Mouse (Mus musculus): ENCODE measurements around the gene Svs4. TPM values are rescaled to one million over a fixed set of nuclear protein-coding genes. Genes with fewer than 3 reads are reported as not detected.
"Not testable (repeated sequence)": the region's sequence is repeated elsewhere in the genome, so short reads cannot be mapped to it uniquely, and the experiment has no call there.

The Svs4 gene
- polyA plus RNA-seq (2015; fragmentation: Nextera tagmentation; extraction: Ambion mirVana): not detected in 2 replicates

- Histone ChIP-seq H3K4me3 (no peak within 1 kb of the TSS), H3K9me3 (no peaks in the 10 kb centered on the region), H3K36me3 (replicated peaks) (no peaks in the 10 kb centered on the region), H3K4me2 (no peak within 1 kb of the TSS), H3K27ac (no peak within 1 kb of the TSS), H3K27me3 (replicated peaks) (no peaks in the 10 kb centered on the region), H3K9ac (no peak within 1 kb of the TSS), H3K4me1 (no peaks in the 10 kb centered on the region)
- WGBS: 92% methylated on average over 4 of the region's 4 CpGs
- no peak for ATAC-seq (replicated peaks)
Measured at GRCm38 (mm10) chr2:164278359-164278758, at the start of gene Svs4. Gene Svs4, minus strand, starts transcription at chr2:164278459.

DNA sequence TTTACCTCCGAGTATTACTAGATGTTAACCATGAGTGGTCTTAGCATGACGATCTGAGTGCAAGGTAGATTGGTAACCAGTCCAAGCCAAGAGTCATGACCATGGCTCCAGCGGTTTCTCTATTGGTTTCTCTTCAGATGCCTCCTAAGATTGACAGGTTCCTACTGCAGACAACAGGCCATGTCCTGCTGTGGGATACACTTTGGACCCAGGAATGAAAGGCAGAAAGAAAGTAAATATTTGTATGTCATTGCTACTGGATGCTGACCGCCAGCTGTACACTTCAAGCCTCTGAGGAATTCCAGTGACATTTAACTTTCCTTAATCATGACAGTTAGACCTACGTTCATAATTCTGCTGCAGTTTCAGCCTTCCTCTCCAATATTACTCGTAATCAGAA is 42.7 kb upstream of the Svs4 start:
- H3K36me3 ChIP-seq (replicated peaks): no peaks in the 10 kb centered on the region
- H3K4me3 ChIP-seq: no peak overlapping the region
- no peak overlapping the region for H3K27ac ChIP-seq
- no peaks in the 10 kb centered on the region for H3K4me1 ChIP-seq
- H3K9me3 ChIP-seq: no peaks in the 10 kb centered on the region
- H3K27me3 ChIP-seq (replicated peaks): no peaks in the 10 kb centered on the region
- WGBS: 87% methylated on average over 6 of the region's 6 CpGs
- no peak overlapping the region for H3K4me2 ChIP-seq
- no peak for ATAC-seq (replicated peaks)
- no peak overlapping the region for H3K9ac ChIP-seq

GRCm38 (mm10) chr2:164316451-164316850 is 38.2 kb upstream of the Svs4 start, which contains the start of gene Svs6:
Gene Svs6, plus strand, starts transcription at chr2:164316751.
- WGBS: 72% methylated on average over 1 of the region's 1 CpGs
- not testable (repeated sequence) for H3K4me2 ChIP-seq; H3K9ac ChIP-seq; ATAC-seq (replicated peaks); H3K27me3 ChIP-seq (replicated peaks); H3K36me3 ChIP-seq (replicated peaks); H3K27ac ChIP-seq; H3K4me1 ChIP-seq; H3K9me3 ChIP-seq; H3K4me3 ChIP-seq

- ATAC-seq (replicated peaks); H3K36me3 ChIP-seq (replicated peaks); H3K27me3 ChIP-seq (replicated peaks): not testable (repeated sequence)
Measured at GRCm38 (mm10) chr2:164315460-164315859, 37.2 kb upstream of the Svs4 start.

GRCm38 (mm10) chr2:164312599-164312998 is 34.3 kb upstream of the Svs4 start:
- ATAC-seq (replicated peaks): no peak
- no peak overlapping the region for H3K9ac ChIP-seq
- no peak overlapping the region for H3K4me2 ChIP-seq
- H3K27ac ChIP-seq: no peak overlapping the region
- H3K36me3 ChIP-seq (replicated peaks): no peaks in the 10 kb centered on the region
- H3K27me3 ChIP-seq (replicated peaks): no peaks in the 10 kb centered on the region
- H3K4me1 ChIP-seq: no peaks in the 10 kb centered on the region
- H3K4me3 ChIP-seq: no peak overlapping the region
- no peaks in the 10 kb centered on the region for H3K9me3 ChIP-seq
- WGBS: 87% methylated on average over 5 of the region's 5 CpGs

More at GRCm38 (mm10) chr2:164315460-164315859, 37.2 kb upstream of the Svs4 start:
- H3K9ac ChIP-seq, H3K4me2 ChIP-seq, H3K4me1 ChIP-seq, H3K4me3 ChIP-seq, H3K27ac ChIP-seq, H3K9me3 ChIP-seq: not testable (repeated sequence)

GRCm38 (mm10) chr2:164288968-164289367 is 10.7 kb upstream of the Svs4 start, which contains the start of gene Svs3a:
Gene Svs3a, plus strand, starts transcription at chr2:164289268.
- WGBS: 81% methylated on average over 1 of the region's 1 CpGs
- H3K4me2 ChIP-seq; H3K27me3 ChIP-seq (replicated peaks); H3K9me3 ChIP-seq; ATAC-seq (replicated peaks); H3K4me1 ChIP-seq; H3K4me3 ChIP-seq; H3K36me3 ChIP-seq (replicated peaks); H3K27ac ChIP-seq; H3K9ac ChIP-seq: not testable (repeated sequence)

- not testable (repeated sequence) for H3K27me3 ChIP-seq (replicated peaks); H3K4me2 ChIP-seq; H3K27ac ChIP-seq; H3K36me3 ChIP-seq (replicated peaks); H3K4me3 ChIP-seq; H3K4me1 ChIP-seq; H3K9ac ChIP-seq; ATAC-seq (replicated peaks); H3K9me3 ChIP-seq
- 89% methylated on average over 1 of the region's 1 CpGs for WGBS
Measured at GRCm38 (mm10) chr2:164256540-164256939, 21.7 kb downstream of the Svs4 start, which contains the start of gene Svs3b. Gene Svs3b, minus strand, starts transcription at chr2:164256640.

DNA sequence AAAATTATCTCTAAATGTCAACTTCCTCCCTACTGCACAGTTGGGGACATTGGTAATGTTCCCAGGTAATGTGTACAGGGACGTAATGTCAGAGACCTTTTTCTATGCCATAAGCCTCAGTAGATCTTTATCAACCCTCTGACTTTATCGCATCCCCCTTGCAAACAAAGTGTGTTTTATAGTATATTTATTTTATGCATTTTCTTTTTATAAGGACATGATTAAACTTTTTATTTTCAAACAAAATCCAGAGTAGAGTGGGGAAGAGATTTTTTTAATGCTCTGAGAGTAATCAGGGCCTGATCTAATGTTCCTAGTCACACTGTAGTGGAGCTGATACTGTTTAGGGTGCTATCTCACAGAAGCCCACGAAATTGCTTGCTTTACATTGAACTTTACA is 39.9 kb downstream of the Svs4 start, which contains the start of gene Svs2:
Svs2 (minus strand) TSS at position 101 of the 400 bp plus-strand sequence.
- Histone ChIP-seq H3K4me2 (no peak within 1 kb of the TSS), H3K27me3 (replicated peaks) (no peaks in the 10 kb centered on the region), H3K4me3 (no peak within 1 kb of the TSS), H3K9me3 (no peaks in the 10 kb centered on the region), H3K27ac (no peak within 1 kb of the TSS), H3K9ac (no peak within 1 kb of the TSS), H3K36me3 (replicated peaks) (no peaks in the 10 kb centered on the region), H3K4me1 (no peaks in the 10 kb centered on the region)
- WGBS: 90% methylated on average over 3 of the region's 3 CpGs
- ATAC-seq (replicated peaks): no peak

DNA sequence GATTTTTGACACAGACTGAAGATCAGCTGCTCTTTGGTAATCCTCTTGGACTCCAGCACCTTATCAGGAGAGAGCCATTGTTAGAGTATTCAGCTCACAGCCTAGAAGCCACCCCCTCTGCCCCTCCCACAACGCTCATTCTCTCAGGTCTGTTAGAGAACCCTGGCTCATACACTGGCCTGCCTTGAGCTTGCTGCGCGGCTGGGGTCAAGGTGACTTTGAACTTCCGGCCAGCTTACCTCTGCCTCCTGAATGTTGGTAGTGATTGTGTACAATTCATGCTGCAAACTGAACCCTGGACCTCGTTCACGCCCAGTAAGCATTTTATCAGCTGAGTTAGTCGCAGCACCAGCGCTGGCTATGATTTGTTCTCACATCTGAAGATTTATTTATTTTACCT is 45.6 kb downstream of the Svs4 start:
- Histone ChIP-seq H3K4me3 (no peak overlapping the region), H3K4me2 (no peak overlapping the region), H3K27ac (no peak overlapping the region), H3K9me3 (no peaks in the 10 kb centered on the region), H3K27me3 (replicated peaks) (no peaks in the 10 kb centered on the region), H3K9ac (no peak overlapping the region), H3K36me3 (replicated peaks) (no peaks in the 10 kb centered on the region), H3K4me1 (no peaks in the 10 kb centered on the region)
- 93% methylated on average over 8 of the region's 8 CpGs for WGBS
- no peak for ATAC-seq (replicated peaks)

GRCm38 (mm10) chr2:164228361-164229070 is 49.7 kb downstream of the Svs4 start:
- Histone ChIP-seq H3K4me2 (no peak overlapping the region), H3K9ac (no peak overlapping the region), H3K4me3 (no peak overlapping the region), H3K36me3 (replicated peaks) (no peaks in the 10 kb centered on the region), H3K4me1 (no peaks in the 10 kb centered on the region), H3K27ac (no peak overlapping the region), H3K27me3 (replicated peaks) (no peaks in the 10 kb centered on the region), H3K9me3 (no peaks in the 10 kb centered on the region)
- ATAC-seq (replicated peaks): no peak
- 87% methylated on average over 8 of the region's 8 CpGs for WGBS

Other genes with a start within 250 kb of the Svs4 start
- gene Stk4, start 208.1 kb downstream of the Svs4 start, polyA plus RNA-seq (2015; fragmentation: Nextera tagmentation; extraction: Ambion mirVana): 19.6 and 21.1 TPM in 2 replicates
- gene Tomm34, start 207.3 kb downstream of the Svs4 start, polyA plus RNA-seq (2015; fragmentation: Nextera tagmentation; extraction: Ambion mirVana): 52.9 and 53.4 TPM in 2 replicates
- 1.3 and 1.7 TPM in 2 replicates for gene Kcns1, start 107.3 kb downstream of the Svs4 start, polyA plus RNA-seq (2015; fragmentation: Nextera tagmentation; extraction: Ambion mirVana)
- not detected in 2 replicates for gene Wfdc5, start 95.7 kb downstream of the Svs4 start, polyA plus RNA-seq (2015; fragmentation: Nextera tagmentation; extraction: Ambion mirVana)
- not detected in 2 replicates for gene Wfdc12, start 87.9 kb downstream of the Svs4 start, polyA plus RNA-seq (2015; fragmentation: Nextera tagmentation; extraction: Ambion mirVana)
- not detected in 2 replicates for gene Wfdc15a, start 78.3 kb downstream of the Svs4 start, polyA plus RNA-seq (2015; fragmentation: Nextera tagmentation; extraction: Ambion mirVana)
- gene Wfdc15b, start 56.8 kb downstream of the Svs4 start, polyA plus RNA-seq (2015; fragmentation: Nextera tagmentation; extraction: Ambion mirVana): not detected in 2 replicates
- gene Svs2, start 40.0 kb downstream of the Svs4 start, polyA plus RNA-seq (2015; fragmentation: Nextera tagmentation; extraction: Ambion mirVana): not detected in 2 replicates
- not detected in 2 replicates for gene Svs3b, start 21.8 kb downstream of the Svs4 start, polyA plus RNA-seq (2015; fragmentation: Nextera tagmentation; extraction: Ambion mirVana)
- gene Svs3a, start 10.8 kb upstream of the Svs4 start, polyA plus RNA-seq (2015; fragmentation: Nextera tagmentation; extraction: Ambion mirVana): not detected in 2 replicates
- not detected in 2 replicates for gene Svs6, start 38.3 kb upstream of the Svs4 start, polyA plus RNA-seq (2015; fragmentation: Nextera tagmentation; extraction: Ambion mirVana)
- gene Svs5, start 54.3 kb upstream of the Svs4 start, polyA plus RNA-seq (2015; fragmentation: Nextera tagmentation; extraction: Ambion mirVana): not detected in 2 replicates
- gene Slpi, start 110.6 kb upstream of the Svs4 start, polyA plus RNA-seq (2015; fragmentation: Nextera tagmentation; extraction: Ambion mirVana): not detected in 2 replicates
- gene Rbpjl, start 124.7 kb upstream of the Svs4 start, polyA plus RNA-seq (2015; fragmentation: Nextera tagmentation; extraction: Ambion mirVana): 0.05 TPM in 1 of 2 replicates, not detected in the other
- 0.65 and 0.89 TPM in 2 replicates for gene Matn4, start 126.7 kb upstream of the Svs4 start, polyA plus RNA-seq (2015; fragmentation: Nextera tagmentation; extraction: Ambion mirVana)
- 6.7 and 7.1 TPM in 2 replicates for gene Sdc4, start 165.4 kb upstream of the Svs4 start, polyA plus RNA-seq (2015; fragmentation: Nextera tagmentation; extraction: Ambion mirVana)
- 87.9 and 90.5 TPM in 2 replicates for gene Sys1, start 178.5 kb upstream of the Svs4 start, polyA plus RNA-seq (2015; fragmentation: Nextera tagmentation; extraction: Ambion mirVana)
- 2.4 and 3.5 TPM in 2 replicates for gene Gm20458, start 182.5 kb upstream of the Svs4 start, polyA plus RNA-seq (2015; fragmentation: Nextera tagmentation; extraction: Ambion mirVana)
- not detected in 2 replicates for gene Trp53tg5, start 195.3 kb upstream of the Svs4 start, polyA plus RNA-seq (2015; fragmentation: Nextera tagmentation; extraction: Ambion mirVana)
- gene Dbndd2, start 207.6 kb upstream of the Svs4 start, polyA plus RNA-seq (2015; fragmentation: Nextera tagmentation; extraction: Ambion mirVana): 19.2 and 19.5 TPM in 2 replicates
- gene Pigt, start 219.1 kb upstream of the Svs4 start, polyA plus RNA-seq (2015; fragmentation: Nextera tagmentation; extraction: Ambion mirVana): 97.7 and 101 TPM in 2 replicates